Mouse (Mus musculus) lung, postnatal 0 days (tissue): ENCODE results near the gene Bach2. TPM values are rescaled to one million over a fixed set of nuclear protein-coding genes. Genes with fewer than 3 reads are reported as not detected.

ENCODE experiments used
- ATAC-seq: fragments of 200-750 bp; cut with Nextera tagmentation; 2 replicates; pipeline ENCODE4 v1.8.0; 2017; ENCODE audit warnings: moderate library complexity
- DNase-seq: peaks from one replicate; pipeline ENCODE4 v3.0.0-alpha.2; 2016; ENCODE audit warnings: low spot score
- H3K27ac ChIP-seq: fragments of 300-500 bp; sonication (generic); 2 replicates; pipeline ENCODE4 v1.5.1; 2014; ENCODE audit warnings: antibody characterized with exemption, mild to moderate bottlenecking, low read length, mixed read lengths
- H3K27me3 ChIP-seq: fragments of 300-500 bp; sonication (generic); replicated peaks from 2 replicates; pipeline ENCODE4 v1.6.1; 2014; ENCODE audit warnings: low read length, mixed read lengths; ENCODE audit not compliant: insufficient read depth
- H3K36me3 ChIP-seq: fragments of 300-500 bp; sonication (generic); 2 replicates; pipeline ENCODE4 v1.6.1; 2014; ENCODE audit warnings: low read length, mixed read lengths; ENCODE audit not compliant: insufficient read depth
- H3K4me1 ChIP-seq: fragments of 300-500 bp; sonication (generic); 2 replicates; pipeline ENCODE4 v1.6.1; 2014; ENCODE audit warnings: antibody characterized with exemption, low read depth, low read length, mixed read lengths; ENCODE audit not compliant: insufficient read depth
- H3K4me2 ChIP-seq: fragments of 300-500 bp; sonication (generic); replicated peaks from 2 replicates; pipeline ENCODE4 v1.6.1; 2014; ENCODE audit warnings: low read depth, mild to moderate bottlenecking, low read length, moderate library complexity, mixed read lengths
- H3K4me3 ChIP-seq: fragments of 300-500 bp; sonication (generic); 2 replicates; pipeline ENCODE4 v1.5.1; 2014; ENCODE audit warnings: low read depth, low read length
- H3K9ac ChIP-seq: fragments of 300-500 bp; sonication (generic); replicated peaks from 2 replicates; pipeline ENCODE4 v1.6.1; 2014; ENCODE audit warnings: low read depth, mild to moderate bottlenecking
- H3K9me3 ChIP-seq: fragments of 300-500 bp; sonication (generic); 2 replicates; pipeline ENCODE4 v1.6.1; 2016; ENCODE audit warnings: low read length, mixed read lengths
- CTCF ChIP-seq: IDR thresholded peaks from 2 replicates; pipeline ENCODE4 v1.5.1; 2016; ENCODE audit warnings: antibody characterized with exemption, mild to moderate bottlenecking
- EP300 ChIP-seq: IDR thresholded peaks from 2 replicates; pipeline ENCODE4 v1.6.1; 2016; ENCODE audit warnings: antibody characterized with exemption, mild to moderate bottlenecking, control low read depth
- WGBS: fragments of 180-500 bp; shearing (Covaris S2); extraction: QIAGEN DNeasy Blood & Tissue Kit; methylation state at CpG from one replicate; pipeline ENCODE4 v1.1.7; 2014; 5-methylcytosine and 5-hydroxymethylcytosine counted together
- polyA plus RNA-seq: library from polyadenylated mRNA; unstranded; fragments of >200 nt; fragmentation: Nextera tagmentation; extraction: Ambion mirVana; gene quantifications from 2 replicates; pipeline ENCODE4 v1.2.1, GENCODE M21; 2015

Bach2 gene
- polyA plus RNA-seq, 1 experiment from 2014 or later, result 8.8 TPM

GRCm38 (mm10) chr4:32521361-32521740 lies 282.7 kb downstream of the Bach2 start:
- peaks cover 27% of the 10 kb centered on the region for H3K4me1 ChIP-seq

GRCm38 (mm10) chr4:32522013-32522412 lies 283.4 kb downstream of the Bach2 start:
- ATAC-seq, result no peak

More at GRCm38 (mm10) chr4:32521361-32521740, 282.7 kb downstream of the Bach2 start:
- ATAC-seq (no peak), DNase-seq (no peak)
- H3K9me3 ChIP-seq, result no peaks in the 10 kb centered on the region
- WGBS, result 25% methylated on average over 6 of the region's 6 CpGs
- H3K27ac ChIP-seq, result peak overlapping the region; percentile 65
- H3K36me3 ChIP-seq, result no peaks in the 10 kb centered on the region
- no peaks in the 10 kb centered on the region for H3K27me3 ChIP-seq
- H3K4me2 ChIP-seq, result no peak overlapping the region
- no peak for TF ChIP-seq EP300
- no peak for TF ChIP-seq CTCF
- H3K9ac ChIP-seq, result no peak overlapping the region
- H3K4me3 ChIP-seq, result no peak overlapping the region

GRCm38 (mm10) chr4:32524282-32524681 lies 285.7 kb downstream of the Bach2 start:
- 13% methylated on average over 2 of the region's 2 CpGs for WGBS
- Histone ChIP-seq H3K9me3 (no peaks in the 10 kb centered on the region), H3K36me3 (no peaks in the 10 kb centered on the region), H3K4me1 (peaks cover 22% of the 10 kb centered on the region), H3K4me2 (no peak overlapping the region), H3K27me3 (no peaks in the 10 kb centered on the region), H3K4me3 (no peak overlapping the region), H3K9ac (no peak overlapping the region), H3K27ac (no peak overlapping the region)
- ATAC-seq, result peak; percentile 52
- peak; percentile 83 for DNase-seq
- TF ChIP-seq EP300, result no peak
- no peak for TF ChIP-seq CTCF

More at GRCm38 (mm10) chr4:32522013-32522412, 283.4 kb downstream of the Bach2 start:
- Histone ChIP-seq H3K27me3 (no peaks in the 10 kb centered on the region), H3K9ac (no peak overlapping the region), H3K36me3 (no peaks in the 10 kb centered on the region), H3K4me1 (peaks cover 27% of the 10 kb centered on the region), H3K27ac (peak overlapping the region; percentile 65; the same call in 1 of the 2 replicates), H3K4me2 (no peak overlapping the region), H3K9me3 (no peaks in the 10 kb centered on the region), H3K4me3 (no peak overlapping the region)
- TF ChIP-seq EP300, result no peak
- TF ChIP-seq CTCF, result no peak
- 34% methylated on average over 2 of the region's 2 CpGs for WGBS
- DNase-seq, result no peak

- H3K4me1 ChIP-seq, result peaks cover 14% of the 10 kb centered on the region
- no peak overlapping the region for H3K4me2 ChIP-seq
- ATAC-seq, result no peak
- no peaks in the 10 kb centered on the region for H3K36me3 ChIP-seq
- H3K4me3 ChIP-seq, result no peak overlapping the region
- no peaks in the 10 kb centered on the region for H3K27me3 ChIP-seq
- H3K9ac ChIP-seq, result no peak overlapping the region
- no peaks in the 10 kb centered on the region for H3K9me3 ChIP-seq
- WGBS, result 70% methylated on average over 5 of the region's 5 CpGs
- H3K27ac ChIP-seq, result no peak overlapping the region
- no peak for DNase-seq
- TF ChIP-seq EP300, result no peak
These were observed 286.4 kb downstream of the Bach2 start for GRCm38 (mm10) chr4:32525000-32525399.

- peaks cover 17% of the 10 kb centered on the region for H3K4me1 ChIP-seq
- 82% methylated on average over 9 of the region's 9 CpGs for WGBS
These were observed 287.7 kb downstream of the Bach2 start for GRCm38 (mm10) chr4:32526228-32526836.

GRCm38 (mm10) chr4:32529443-32529995 lies 290.9 kb downstream of the Bach2 start:
- no peak overlapping the region for H3K4me3 ChIP-seq
- WGBS, result 90% methylated on average over 17 of the region's 17 CpGs
- H3K27me3 ChIP-seq, result no peaks in the 10 kb centered on the region
- no peak overlapping the region for H3K27ac ChIP-seq
- no peak for TF ChIP-seq EP300
- TF ChIP-seq CTCF, result no peak
- ATAC-seq (no peak), DNase-seq (no peak)
- H3K36me3 ChIP-seq, result no peaks in the 10 kb centered on the region
- H3K9me3 ChIP-seq, result no peaks in the 10 kb centered on the region
- H3K4me1 ChIP-seq, result peaks cover 9% of the 10 kb centered on the region; the same call in 1 of the 2 replicates
- no peak overlapping the region for H3K9ac ChIP-seq
- no peak overlapping the region for H3K4me2 ChIP-seq

More at GRCm38 (mm10) chr4:32526228-32526836, 287.7 kb downstream of the Bach2 start:
- no peak overlapping the region for H3K9ac ChIP-seq
- no peak overlapping the region for H3K27ac ChIP-seq
- no peaks in the 10 kb centered on the region for H3K9me3 ChIP-seq
- DNase-seq, result no peak
- H3K36me3 ChIP-seq, result no peaks in the 10 kb centered on the region
- no peaks in the 10 kb centered on the region for H3K27me3 ChIP-seq
- no peak overlapping the region for H3K4me3 ChIP-seq
- TF ChIP-seq EP300, result no peak
- TF ChIP-seq CTCF, result no peak
- H3K4me2 ChIP-seq, result no peak overlapping the region
- no peak for ATAC-seq
